Mouse (Mus musculus): ENCODE results near the gene Pctp. TPM values are rescaled to one million over a fixed set of nuclear protein-coding genes. Genes with fewer than 3 reads are reported as not detected.

The Pctp gene
- polyA plus RNA-seq, 1 experiment from 2014 or later: 67.2 TPM

- ATAC-seq: no peak
- WGBS (ENCODE audit: insufficient replicate concordance): 79% methylated on average over 5 of the region's 5 CpGs
Observed at GRCm38 (mm10) chr11:89976361-89976760, 26.3 kb downstream of the Pctp start.

GRCm38 (mm10) chr11:89971296-89971695, 31.4 kb downstream of the Pctp start:
- H3K4me3 ChIP-seq (ENCODE audit: low read depth, low read length): no peak overlapping the region
- DNase-seq (no peak), ATAC-seq (no peak)
- H3K4me2 ChIP-seq (ENCODE audit: low read depth, low read length): no peak overlapping the region
- WGBS (ENCODE audit: insufficient replicate concordance): 60% methylated on average over 3 of the region's 3 CpGs
- TF ChIP-seq CTCF (IDR thresholded peaks at IDR 0.05; ENCODE audit: low read depth): no peak
- TF ChIP-seq EP300 (IDR thresholded peaks at IDR 0.05; ENCODE audit: low read depth): no peak
- H3K9ac ChIP-seq (replicated peaks): no peak overlapping the region
- no peaks in the 10 kb centered on the region for H3K4me1 ChIP-seq (ENCODE audit: insufficient read depth)
- no peak overlapping the region for H3K27ac ChIP-seq (ENCODE audit: low read depth)
- H3K9me3 ChIP-seq (ENCODE audit: low read length): no peaks in the 10 kb centered on the region
- H3K36me3 ChIP-seq (replicated peaks; ENCODE audit: insufficient read depth, low read length): no peaks in the 10 kb centered on the region
- no peaks in the 10 kb centered on the region for H3K27me3 ChIP-seq (ENCODE audit: insufficient read depth, low read length)

More at GRCm38 (mm10) chr11:89976361-89976760, 26.3 kb downstream of the Pctp start:
- no peaks in the 10 kb centered on the region for H3K27me3 ChIP-seq (ENCODE audit: insufficient read depth, low read length)
- no peak overlapping the region for H3K4me2 ChIP-seq (ENCODE audit: low read depth, low read length)
- H3K9ac ChIP-seq (replicated peaks): no peak overlapping the region
- TF ChIP-seq CTCF (IDR thresholded peaks at IDR 0.05; ENCODE audit: low read depth) (no peak), EP300 (IDR thresholded peaks at IDR 0.05; ENCODE audit: low read depth) (no peak)
- no peak overlapping the region for H3K27ac ChIP-seq (ENCODE audit: low read depth)
- H3K9me3 ChIP-seq (ENCODE audit: low read length): no peaks in the 10 kb centered on the region
- H3K4me1 ChIP-seq (ENCODE audit: insufficient read depth): no peaks in the 10 kb centered on the region; the same call in 1 of the 2 replicates
- H3K4me3 ChIP-seq (ENCODE audit: low read depth, low read length): no peak overlapping the region
- no peak for DNase-seq
- H3K36me3 ChIP-seq (replicated peaks; ENCODE audit: insufficient read depth, low read length): no peaks in the 10 kb centered on the region

- WGBS (ENCODE audit: insufficient replicate concordance): 63% methylated on average over 4 of the region's 4 CpGs
- H3K36me3 ChIP-seq (replicated peaks; ENCODE audit: insufficient read depth, low read length): no peaks in the 10 kb centered on the region
- no peaks in the 10 kb centered on the region for H3K9me3 ChIP-seq (ENCODE audit: low read length)
- no peaks in the 10 kb centered on the region for H3K27me3 ChIP-seq (ENCODE audit: insufficient read depth, low read length)
- H3K4me3 ChIP-seq (ENCODE audit: low read depth, low read length): no peak overlapping the region
- no peak overlapping the region for H3K9ac ChIP-seq (replicated peaks)
- no peak for DNase-seq
- ATAC-seq: no peak
- no peak for TF ChIP-seq CTCF (IDR thresholded peaks at IDR 0.05; ENCODE audit: low read depth)
- no peak for TF ChIP-seq EP300 (IDR thresholded peaks at IDR 0.05; ENCODE audit: low read depth)
- H3K4me1 ChIP-seq (ENCODE audit: insufficient read depth): no peaks in the 10 kb centered on the region
- H3K27ac ChIP-seq (ENCODE audit: low read depth): no peak overlapping the region
- no peak overlapping the region for H3K4me2 ChIP-seq (ENCODE audit: low read depth, low read length)
Observed at GRCm38 (mm10) chr11:89970726-89971125, 32.0 kb downstream of the Pctp start.

- Histone ChIP-seq H3K4me2 (ENCODE audit: low read depth, low read length) (no peak overlapping the region), H3K4me1 (ENCODE audit: insufficient read depth) (no peaks in the 10 kb centered on the region), H3K9me3 (ENCODE audit: low read length) (no peaks in the 10 kb centered on the region), H3K27me3 (ENCODE audit: insufficient read depth, low read length) (no peaks in the 10 kb centered on the region), H3K36me3 (replicated peaks; ENCODE audit: insufficient read depth, low read length) (no peaks in the 10 kb centered on the region), H3K4me3 (ENCODE audit: low read depth, low read length) (no peak overlapping the region), H3K9ac (replicated peaks) (no peak overlapping the region), H3K27ac (ENCODE audit: low read depth) (no peak overlapping the region)
- WGBS (ENCODE audit: insufficient replicate concordance): 69% methylated on average over 4 of the region's 4 CpGs
- DNase-seq (no peak), ATAC-seq (no peak)
- no peak for TF ChIP-seq CTCF (IDR thresholded peaks at IDR 0.05; ENCODE audit: low read depth)
- no peak for TF ChIP-seq EP300 (IDR thresholded peaks at IDR 0.05; ENCODE audit: low read depth)
Observed at GRCm38 (mm10) chr11:89969131-89969530, 33.6 kb downstream of the Pctp start.

- Histone ChIP-seq H3K4me1 (ENCODE audit: insufficient read depth) (no peaks in the 10 kb centered on the region), H3K9me3 (ENCODE audit: low read length) (no peaks in the 10 kb centered on the region), H3K4me2 (ENCODE audit: low read depth, low read length) (no peak overlapping the region), H3K27me3 (ENCODE audit: insufficient read depth, low read length) (no peaks in the 10 kb centered on the region), H3K4me3 (ENCODE audit: low read depth, low read length) (no peak overlapping the region), H3K36me3 (replicated peaks; ENCODE audit: insufficient read depth, low read length) (no peaks in the 10 kb centered on the region), H3K9ac (replicated peaks) (no peak overlapping the region), H3K27ac (ENCODE audit: low read depth) (no peak overlapping the region)
- WGBS (ENCODE audit: insufficient replicate concordance): 64% methylated on average over 3 of the region's 3 CpGs
- ATAC-seq (no peak), DNase-seq (no peak)
- TF ChIP-seq CTCF (IDR thresholded peaks at IDR 0.05; ENCODE audit: low read depth) (no peak), EP300 (IDR thresholded peaks at IDR 0.05; ENCODE audit: low read depth) (no peak)
Observed at GRCm38 (mm10) chr11:89950691-89951270, 51.9 kb downstream of the Pctp start.

- Histone ChIP-seq H3K27me3 (ENCODE audit: insufficient read depth, low read length) (no peaks in the 10 kb centered on the region), H3K4me2 (ENCODE audit: low read depth, low read length) (no peak overlapping the region), H3K9me3 (ENCODE audit: low read length) (no peaks in the 10 kb centered on the region), H3K4me1 (ENCODE audit: insufficient read depth) (no peaks in the 10 kb centered on the region), H3K36me3 (replicated peaks; ENCODE audit: insufficient read depth, low read length) (no peaks in the 10 kb centered on the region), H3K27ac (ENCODE audit: low read depth) (no peak overlapping the region), H3K9ac (replicated peaks) (no peak overlapping the region), H3K4me3 (ENCODE audit: low read depth, low read length) (no peak overlapping the region)
- TF ChIP-seq EP300 (IDR thresholded peaks at IDR 0.05; ENCODE audit: low read depth) (no peak), CTCF (IDR thresholded peaks at IDR 0.05; ENCODE audit: low read depth) (no peak)
- no peak for DNase-seq
- WGBS (ENCODE audit: insufficient replicate concordance): 75% methylated on average over 4 of the region's 4 CpGs
- ATAC-seq: no peak
Observed at GRCm38 (mm10) chr11:89947806-89948205, 54.9 kb downstream of the Pctp start.
